Mouse (Mus musculus) left cerebral cortex, adult 2 months (tissue): Measurements from ENCODE around the gene Eif3l. TPM values are rescaled to one million over a fixed set of nuclear protein-coding genes. Genes with fewer than 3 reads are reported as not detected.

ENCODE experiments used
- DNase-seq, 2 experiments: peaks; one replicate each; pipeline ENCODE4 v3.0.0; 2021 to 2022; ENCODE audit warnings: low spot score in 2 of 2, mixed read lengths in 1 of 2; ENCODE audit errors: extremely low spot score in 1 of 2
- H3K27ac ChIP-seq: fragments of 200-600 bp; 2 replicates; pipeline ENCODE4 v1.8.1; 2022
- H3K4me3 ChIP-seq: fragments of 200-600 bp; 2 replicates; pipeline ENCODE4 v1.8.1; 2022
- CTCF ChIP-seq: fragments of 200-600 bp; IDR thresholded peaks from 2 replicates; pipeline ENCODE4 v1.8.1; 2022; ENCODE audit warnings: antibody characterized with exemption, mild to moderate bottlenecking, moderate library complexity
- intact Hi-C: fragments of 180-260 bp; cut with DNase I; formaldehyde crosslinking; loops from one replicate; pipeline ENCODE4 v1.15.1; 2025
- total RNA-seq, 2 experiments: library from RNA; stranded (reverse); gene quantifications; 2 replicates each; pipeline ENCODE4 v1.2.3; 2021

Eif3l gene
- total RNA-seq, 2 experiments from 2014 or later: 62.5 to 66.6 TPM

- TF ChIP-seq CTCF: no peak
- H3K4me3 ChIP-seq: no peak overlapping the region
- intact Hi-C loops: no loop called here
- no peak for DNase-seq
- H3K27ac ChIP-seq: no peak overlapping the region
Observed at GRCm38 (mm10) chr15:79122119-79122518, 47.1 kb downstream of the Eif3l start.

- intact Hi-C loops: no loop called here
- TF ChIP-seq CTCF: no peak; the same call in 1 of the 2 replicates
- DNase-seq: no peak
- no peak overlapping the region for H3K27ac ChIP-seq
- no peak overlapping the region for H3K4me3 ChIP-seq
Observed at GRCm38 (mm10) chr15:79122546-79122945, 47.6 kb downstream of the Eif3l start.

GRCm38 (mm10) chr15:79123751-79124150 lies 48.8 kb downstream of the Eif3l start:
- intact Hi-C loops: no loop called here
- no peak for DNase-seq
- Histone ChIP-seq H3K27ac (no peak overlapping the region), H3K4me3 (no peak overlapping the region)
- no peak for TF ChIP-seq CTCF

- TF ChIP-seq CTCF: no peak
- no peak overlapping the region for H3K4me3 ChIP-seq
- H3K27ac ChIP-seq: no peak overlapping the region
- intact Hi-C loops: no loop called here
- DNase-seq: no peak
Observed at GRCm38 (mm10) chr15:79124331-79124875, 49.4 kb downstream of the Eif3l start.

- intact Hi-C loops: loop anchor here (5.0 kb wide), 1 partner anchor 34 kb away; no protein-coding TSS in a partner anchor
Observed at GRCm38 (mm10) chr15:79126217-79126932, 51.4 kb downstream of the Eif3l start.

GRCm38 (mm10) chr15:79127101-79127500 lies 52.1 kb downstream of the Eif3l start:
- Histone ChIP-seq H3K27ac (no peak overlapping the region), H3K4me3 (no peak overlapping the region)
- DNase-seq: no peak
- intact Hi-C loops: loop anchor here (5.0 kb wide), 1 partner anchor 35 kb away; no protein-coding TSS in a partner anchor
- no peak for TF ChIP-seq CTCF

More at GRCm38 (mm10) chr15:79126217-79126932, 51.4 kb downstream of the Eif3l start:
- Histone ChIP-seq H3K4me3 (no peak overlapping the region), H3K27ac (no peak overlapping the region)
- peak; percentile 36 to 45 for DNase-seq
- TF ChIP-seq CTCF: peak; percentile 72

GRCm38 (mm10) chr15:79128208-79128607 lies 53.2 kb downstream of the Eif3l start:
- peak; percentile 48 for TF ChIP-seq CTCF
- intact Hi-C loops: loop anchor here (5.0 kb wide), 1 partner anchor 36 kb away; no protein-coding TSS in a partner anchor
- Histone ChIP-seq H3K4me3 (no peak overlapping the region), H3K27ac (no peak overlapping the region)
- DNase-seq: no peak

GRCm38 (mm10) chr15:79129311-79129710 lies 54.3 kb downstream of the Eif3l start:
- no peak overlapping the region for H3K27ac ChIP-seq
- DNase-seq: no peak
- H3K4me3 ChIP-seq: no peak overlapping the region
- no peak for TF ChIP-seq CTCF
- intact Hi-C loops: loop anchor here (5.0 kb wide), 1 partner anchor 37 kb away; no protein-coding TSS in a partner anchor

- Histone ChIP-seq H3K4me3 (no peak overlapping the region), H3K27ac (no peak overlapping the region)
- DNase-seq: no peak
- intact Hi-C loops: no loop called here
- no peak for TF ChIP-seq CTCF
Observed at GRCm38 (mm10) chr15:79130782-79131181, 55.8 kb downstream of the Eif3l start.

GRCm38 (mm10) chr15:79131442-79131841 lies 56.5 kb downstream of the Eif3l start:
- Histone ChIP-seq H3K27ac (no peak overlapping the region), H3K4me3 (no peak overlapping the region)
- DNase-seq: no peak
- intact Hi-C loops: no loop called here
- no peak for TF ChIP-seq CTCF

- intact Hi-C loops: no loop called here
- no peak overlapping the region for H3K27ac ChIP-seq
- TF ChIP-seq CTCF: no peak
- no peak for DNase-seq
- no peak overlapping the region for H3K4me3 ChIP-seq
Observed at GRCm38 (mm10) chr15:79133191-79133661, 58.2 kb downstream of the Eif3l start.

GRCm38 (mm10) chr15:79134496-79135270 lies 59.7 kb downstream of the Eif3l start:
- TF ChIP-seq CTCF: no peak
- no peak overlapping the region for H3K27ac ChIP-seq
- intact Hi-C loops: no loop called here
- no peak for DNase-seq
- no peak overlapping the region for H3K4me3 ChIP-seq
